Mouse (Mus musculus) embryo, embryonic 11.5 days (tissue): ENCODE measurements at regions not wholly inside any gene's neighbourhood (a gene's known extent, or its start where the extent isn't known, plus 50 kb on each side); places are given as distances from the start of the nearest gene placed in this dataset.

Experiments used
- DNase-seq: peaks from one replicate; pipeline ENCODE4 v3.0.0-alpha.2; 2012; ENCODE audit warnings: low read depth, low spot score

GRCm38 (mm10) chr1:155041592-155041991 lies 57.8 kb downstream of the Ier5 start:
- DNase-seq: no peak

DNA sequence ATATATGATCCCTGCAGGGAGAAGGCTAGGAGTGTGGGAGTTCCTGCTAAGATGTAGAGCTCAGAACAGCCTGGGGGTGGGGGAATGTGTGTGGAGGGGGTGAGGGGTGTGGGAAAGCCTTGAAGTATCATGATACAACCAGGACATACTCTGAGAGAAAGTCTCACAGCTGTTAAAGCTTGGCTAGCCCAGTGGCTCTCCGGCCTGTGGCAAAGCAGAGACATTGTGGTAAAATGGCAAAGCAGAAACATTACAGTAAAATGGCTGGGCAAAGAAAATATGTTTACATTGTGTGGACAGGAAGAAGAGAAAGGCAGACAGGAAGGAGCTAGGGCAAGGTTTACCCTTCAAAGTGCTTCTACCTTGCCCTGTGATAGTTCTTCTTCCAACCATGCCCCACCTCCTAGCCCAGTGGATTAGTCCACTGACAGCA lies 58.5 kb downstream of the Ier5 start:
- DNase-seq: no peak

DNA sequence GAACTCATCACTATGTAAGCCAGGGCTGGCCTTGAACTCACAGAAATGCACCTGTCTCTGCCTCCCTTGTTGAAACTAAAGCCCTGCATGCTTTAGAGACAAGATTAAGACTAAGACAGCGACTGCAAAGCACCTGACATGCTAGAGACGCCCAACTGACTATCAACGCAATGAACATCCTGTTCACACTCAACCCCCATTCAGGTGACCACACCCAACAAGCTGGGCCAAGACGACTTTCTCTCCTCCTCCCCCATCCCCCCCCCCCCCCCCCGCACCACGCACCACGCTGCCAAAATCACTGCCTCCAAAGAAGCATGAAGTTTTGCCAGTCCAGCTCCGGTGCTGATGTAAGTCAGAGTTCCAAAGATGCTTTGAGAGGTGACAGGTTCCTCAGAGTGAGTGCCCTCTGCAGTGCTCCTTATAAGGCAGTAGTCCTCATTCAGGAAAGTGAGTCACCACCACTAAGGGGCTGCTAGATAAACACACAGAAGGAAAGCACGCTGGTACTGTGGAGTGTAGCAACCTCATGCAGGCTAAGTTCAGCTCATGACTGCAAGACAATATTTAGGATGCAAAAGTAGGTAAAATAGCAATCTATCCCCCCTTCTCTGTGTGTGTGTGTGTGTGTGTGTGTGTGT lies 59.2 kb downstream of the Ier5 start:
- DNase-seq: no peak

DNA sequence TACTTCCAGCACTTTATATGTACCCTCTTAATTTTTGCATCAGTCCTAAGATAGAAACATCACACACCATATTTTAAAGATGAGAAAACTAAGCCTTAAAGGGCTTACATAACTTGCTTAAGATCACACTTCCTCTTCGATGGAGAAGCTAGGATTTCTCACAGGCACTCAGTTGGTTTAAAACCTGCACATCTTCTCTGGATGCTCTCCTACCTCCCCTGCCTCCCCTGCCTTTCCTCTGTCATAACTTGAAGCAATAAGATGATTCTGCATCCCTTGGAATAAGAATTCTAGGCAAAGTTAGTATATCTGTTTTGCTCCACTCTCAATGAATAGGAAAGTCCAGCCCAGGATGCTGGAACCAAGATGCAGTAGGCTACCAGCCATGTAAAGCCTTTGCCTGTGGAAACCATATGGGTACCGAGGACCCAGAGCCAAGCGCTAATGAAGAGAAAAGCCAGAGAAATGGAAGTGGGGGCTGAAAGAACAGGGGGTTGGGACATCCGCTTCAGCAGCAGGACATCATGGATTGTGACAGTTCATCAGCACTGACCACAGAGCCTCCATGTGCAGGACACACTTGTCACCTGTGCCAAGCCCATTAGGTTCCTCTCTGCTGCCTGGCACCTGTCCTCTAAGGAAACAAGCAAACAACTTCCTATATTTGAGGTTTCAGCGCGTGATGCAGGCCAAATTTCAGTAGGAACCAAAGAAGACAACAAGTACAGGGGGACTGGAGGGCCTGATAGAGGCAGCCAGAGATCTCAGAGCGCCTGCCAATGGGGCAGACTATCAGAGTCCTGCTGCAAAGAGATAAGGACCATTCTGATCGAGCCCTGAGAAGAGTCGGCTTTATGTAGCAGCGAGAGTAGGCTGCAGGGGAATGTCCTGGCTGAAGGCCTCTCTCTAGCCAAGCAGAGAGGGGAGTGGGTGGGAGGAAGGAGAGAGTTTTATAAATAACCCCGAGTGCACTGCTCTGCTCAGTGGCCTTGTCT lies 60.5 kb downstream of the Ier5 start:
- DNase-seq: no peak

- no peak for DNase-seq
Observed at GRCm38 (mm10) chr1:155037479-155037878, 62.0 kb downstream of the Ier5 start.

GRCm38 (mm10) chr1:155030908-155031307 lies 68.5 kb downstream of the Ier5 start:
- DNase-seq: no peak

DNA sequence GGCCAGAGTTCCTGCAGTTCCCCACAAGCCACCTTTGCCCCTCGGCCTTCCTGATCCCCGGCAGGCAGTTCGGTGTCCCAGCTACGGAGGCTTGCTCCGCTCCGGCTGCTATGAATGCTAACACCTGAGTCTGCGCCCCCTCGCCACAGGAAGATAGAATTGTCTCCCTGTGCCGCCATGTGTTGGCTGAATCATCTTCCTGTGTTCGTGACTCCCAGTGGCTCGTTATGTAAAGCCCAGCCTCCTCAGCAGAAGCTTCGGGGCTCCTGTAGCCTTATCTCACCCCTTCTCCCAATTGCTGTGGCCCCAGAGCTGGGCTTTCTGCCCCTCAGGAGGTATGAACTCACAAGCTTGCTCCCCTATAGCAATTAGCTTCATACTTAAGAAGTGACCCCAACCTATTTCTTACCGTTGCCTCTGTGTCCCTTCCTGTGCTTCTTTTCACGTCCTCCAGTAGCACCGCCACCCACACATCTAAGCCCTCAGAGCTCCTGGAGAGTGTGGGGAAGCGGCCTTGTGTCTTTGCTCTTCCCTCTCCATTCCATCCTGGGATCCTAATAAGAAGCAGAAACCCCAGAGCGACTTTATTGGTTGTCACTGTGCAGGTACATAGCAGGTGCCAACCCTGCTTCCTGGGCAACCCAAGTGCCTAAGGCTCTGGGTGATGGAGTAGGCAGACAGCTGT lies 70.1 kb downstream of the Ier5 start:
- no peak for DNase-seq

DNA sequence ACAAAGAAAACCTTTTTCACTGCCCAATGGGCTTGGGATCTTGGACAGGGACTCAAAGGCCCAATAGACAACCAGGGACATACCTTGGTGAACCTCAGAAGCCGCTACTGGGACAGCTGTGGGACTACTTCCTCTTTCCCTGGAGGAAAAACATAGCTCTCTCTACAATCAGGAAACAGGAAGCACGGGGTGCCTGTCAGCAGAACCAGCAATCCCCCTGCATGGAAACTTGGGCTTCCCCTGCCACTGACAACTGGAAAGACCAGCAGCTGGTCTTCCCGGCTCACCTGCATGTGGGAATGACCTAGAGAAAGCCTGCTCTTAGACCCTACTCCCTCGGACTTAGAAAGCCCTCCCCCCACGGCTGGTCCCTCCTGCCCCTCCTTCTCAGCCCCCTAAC lies 70.7 kb downstream of the Ier5 start:
- DNase-seq: no peak

DNA sequence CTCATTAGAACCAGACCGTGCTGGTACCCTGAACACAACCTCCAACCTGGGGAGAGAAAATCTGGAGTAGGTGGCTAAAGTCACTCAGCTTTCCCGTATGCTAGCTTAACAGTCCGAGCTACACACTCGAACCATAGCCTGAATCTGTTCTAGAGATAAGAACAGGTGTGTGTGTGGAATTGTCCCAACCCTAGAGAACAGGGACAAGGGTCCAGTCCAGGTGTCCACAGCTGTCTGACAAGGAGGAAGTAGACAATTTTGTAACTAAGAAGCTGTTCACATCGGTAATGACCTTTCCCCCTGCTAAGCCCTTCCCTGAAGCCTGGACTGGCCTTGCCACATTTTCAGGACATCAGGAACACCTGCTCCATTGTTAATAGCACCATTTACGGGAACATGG lies 71.3 kb downstream of the Ier5 start:
- DNase-seq: no peak

DNA sequence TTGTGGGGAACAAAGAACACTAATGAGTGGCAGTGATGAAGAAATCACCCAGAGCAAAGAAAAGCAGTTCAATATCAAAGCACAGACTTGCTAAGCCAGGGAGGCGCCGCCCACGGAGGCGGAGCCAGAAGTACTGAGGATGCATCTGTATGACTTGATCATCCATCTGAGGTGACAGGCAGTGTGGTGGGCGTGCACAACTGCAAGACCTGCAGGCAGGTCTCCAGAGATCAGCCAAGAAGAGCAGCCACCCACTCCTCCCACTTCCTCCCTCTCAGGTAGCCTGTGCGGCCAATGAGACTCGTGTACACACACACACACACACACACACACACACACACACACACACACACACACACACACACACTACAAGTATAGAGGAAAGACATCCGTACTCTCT lies 71.9 kb downstream of the Ier5 start:
- DNase-seq: no peak

DNA sequence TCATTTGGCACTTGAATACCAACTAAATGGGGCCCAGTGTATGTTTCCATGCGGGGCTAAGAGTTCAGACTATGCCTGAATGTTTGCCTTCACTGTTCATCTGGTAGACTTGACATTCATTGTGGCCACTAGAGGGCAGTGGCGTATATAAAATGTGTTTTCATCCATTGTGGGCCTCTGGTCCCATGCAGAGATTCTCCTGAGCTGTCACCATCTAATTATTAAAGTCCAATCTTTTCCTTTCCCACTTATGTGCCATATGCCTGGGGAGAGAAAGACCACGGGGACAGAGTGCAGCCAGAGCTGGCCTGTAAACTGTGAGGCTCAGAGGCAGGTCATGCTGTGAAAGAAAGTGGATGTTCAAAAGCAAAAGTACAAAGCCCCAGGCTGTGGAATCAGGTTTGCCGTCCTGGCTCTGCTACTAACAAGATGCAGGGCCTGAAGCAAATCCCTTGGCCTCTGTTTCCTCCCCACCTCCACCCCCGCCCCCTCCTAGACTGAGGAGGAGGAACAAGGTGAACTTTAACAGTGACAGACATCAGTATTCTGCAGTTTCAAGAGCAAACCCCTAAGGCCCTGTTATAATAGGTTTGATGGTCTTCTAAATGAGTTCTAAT lies 73.5 kb downstream of the Ier5 start:
- peak; percentile 81 for DNase-seq

GRCm38 (mm10) chr1:155023324-155023723 lies 76.1 kb downstream of the Ier5 start:
- no peak for DNase-seq

GRCm38 (mm10) chr1:155015669-155016068 lies 83.8 kb downstream of the Ier5 start:
- no peak for DNase-seq

DNA sequence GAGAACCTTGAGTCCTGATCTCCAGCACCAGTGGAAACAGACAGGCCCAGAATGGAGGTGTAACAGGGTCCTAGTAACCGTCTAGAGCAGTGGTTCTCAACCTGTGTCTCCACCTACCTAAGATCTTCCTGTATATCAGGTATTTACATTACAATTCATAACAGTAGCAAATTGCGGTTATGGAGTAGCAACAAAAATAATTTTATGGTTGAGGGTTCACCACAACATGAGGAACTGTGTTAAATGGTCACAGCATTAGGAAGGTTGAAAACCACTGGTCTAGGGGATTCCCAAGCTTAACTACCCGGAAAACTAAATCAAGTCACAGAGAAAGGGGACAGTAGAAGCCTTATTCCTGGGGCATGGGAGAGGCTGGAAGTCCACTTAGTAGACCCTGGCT lies 84.5 kb downstream of the Ier5 start:
- DNase-seq: no peak

DNA sequence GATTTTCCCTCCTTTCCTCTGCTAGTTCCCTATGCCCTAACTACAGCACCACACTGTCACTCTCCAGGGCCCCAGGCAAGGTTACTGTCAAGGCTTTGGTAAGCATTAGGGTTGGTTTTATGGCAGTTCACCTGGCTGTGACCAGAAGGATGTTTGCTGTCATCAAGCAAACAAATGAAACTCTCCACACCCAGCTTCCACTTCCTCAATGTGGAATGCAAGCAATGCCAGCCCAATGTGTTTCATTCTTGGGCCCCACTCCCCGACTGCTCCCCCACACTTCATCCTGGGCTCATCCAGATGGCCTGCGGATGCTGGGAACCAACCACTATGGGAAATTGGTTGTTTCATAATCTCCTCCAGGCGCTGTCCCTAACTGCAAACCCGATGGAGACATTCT lies 85.7 kb downstream of the Ier5 start:
- no peak for DNase-seq

- no peak for DNase-seq
Observed at GRCm38 (mm10) chr1:155013361-155013760, 86.1 kb downstream of the Ier5 start.

DNA sequence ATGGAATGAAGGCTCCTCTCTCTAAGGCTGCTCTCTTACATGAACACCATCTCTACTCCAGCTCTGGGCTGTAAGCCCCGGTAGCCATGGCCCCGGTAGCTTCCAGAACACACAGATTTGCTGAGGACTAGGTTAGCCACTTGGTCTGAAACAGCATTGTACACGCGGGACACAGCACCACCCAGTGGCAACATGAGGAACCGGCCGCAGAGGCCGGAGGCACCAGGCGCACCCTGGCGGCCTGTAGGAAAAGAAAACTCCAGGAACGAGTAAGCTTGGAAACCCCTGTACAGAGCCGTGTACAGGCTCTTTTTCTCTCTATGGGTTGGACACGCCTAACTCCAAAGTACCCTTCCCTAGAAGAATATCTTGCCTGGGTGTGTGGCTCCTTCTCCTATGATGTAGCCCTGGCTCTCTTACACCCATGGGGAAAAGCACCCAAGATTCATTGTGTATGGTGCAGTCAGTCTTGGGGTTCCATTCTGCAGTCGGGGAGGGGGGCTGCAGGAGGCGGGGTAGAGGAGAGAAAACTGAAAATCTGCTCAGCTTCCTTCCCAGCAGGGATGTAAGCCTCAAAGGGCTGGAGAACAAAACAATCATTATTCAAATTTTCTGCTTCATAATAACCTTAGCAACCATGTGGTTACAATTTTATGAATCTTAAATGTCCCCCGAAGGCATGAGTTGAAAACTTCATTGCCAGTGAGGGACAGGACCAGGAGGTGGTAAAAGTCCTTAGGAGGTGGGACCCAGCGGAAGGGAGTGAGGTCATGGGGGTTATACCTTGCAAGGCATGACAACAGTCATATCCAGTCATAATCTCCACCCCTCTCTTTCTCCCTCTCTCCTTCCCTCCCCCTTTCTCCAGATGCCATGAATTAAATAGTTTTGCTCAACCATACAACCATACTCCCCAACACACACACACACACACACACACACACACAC lies 92.6 kb downstream of the Ier5 start:
- peak; percentile 85 for DNase-seq

DNA sequence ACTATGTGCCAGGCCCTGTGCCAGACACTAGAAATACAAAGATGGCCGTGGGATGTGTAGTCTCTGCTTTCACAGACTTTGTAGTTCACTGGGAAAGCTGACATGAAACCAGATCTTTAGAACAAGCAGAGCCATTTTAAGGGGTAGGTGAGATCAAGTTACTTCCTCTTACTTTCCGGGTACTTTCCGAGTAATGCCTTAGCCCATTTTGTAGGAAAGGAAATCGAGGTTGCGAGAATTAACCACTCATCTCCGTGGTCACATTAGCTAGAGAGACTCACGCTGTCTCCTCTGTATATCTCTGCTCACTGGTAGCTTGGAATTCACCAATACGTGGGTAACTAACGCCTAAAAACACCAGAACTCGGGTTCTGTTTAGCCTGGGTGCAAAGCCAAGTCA lies 93.3 kb downstream of the Ier5 start:
- no peak for DNase-seq

- DNase-seq: no peak
Observed at GRCm38 (mm10) chr1:155000301-155000700, 99.1 kb downstream of the Ier5 start.

DNA sequence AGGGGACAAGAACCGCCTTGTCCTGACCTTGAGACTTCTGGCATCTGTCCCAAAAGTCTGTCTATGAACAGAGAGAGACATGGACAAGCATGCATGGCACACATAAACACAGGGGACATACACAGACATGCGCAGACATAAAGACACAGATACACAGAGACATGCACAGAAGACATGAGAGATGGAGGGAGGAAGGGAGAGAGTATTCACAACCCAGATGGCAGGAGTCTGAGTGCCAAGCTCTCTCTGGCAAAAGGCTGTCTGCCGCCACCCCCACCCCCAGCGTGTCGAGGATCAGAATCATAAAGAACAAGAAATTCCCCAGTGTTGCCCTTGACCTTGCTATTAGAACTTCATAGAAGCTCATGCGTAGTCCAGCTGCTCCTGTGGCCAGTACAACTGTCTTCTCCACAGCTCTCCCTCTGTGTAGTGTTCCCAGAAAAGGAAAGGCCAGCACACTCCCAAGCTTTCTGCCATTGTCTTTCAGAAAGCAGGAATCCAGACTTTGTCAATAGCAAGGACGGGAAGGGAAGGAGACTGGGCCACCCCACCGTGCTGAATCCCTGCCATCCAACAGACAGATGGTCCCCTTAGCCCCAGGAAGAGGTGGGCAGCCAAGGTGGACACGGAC lies 99.8 kb downstream of the Ier5 start:
- DNase-seq: no peak
